Mouse (Mus musculus): ENCODE measurements around the gene Ldhc.

- TF ChIP-seq CTCF (IDR thresholded peaks at IDR 0.05; ENCODE audit: low read depth, low read length): no peak
- TF ChIP-seq TAL1 (conservative IDR thresholded peaks at IDR 0.05; ENCODE audit: low read depth, low read length): no peak
- no peak for TF ChIP-seq GATA1 (IDR thresholded peaks at IDR 0.05; ENCODE audit: borderline replicate concordance, low read length)
- TF ChIP-seq POLR2AphosphoS5 (IDR thresholded peaks at IDR 0.05; ENCODE audit: insufficient replicate concordance, low read depth, low read length): no peak
- no peak for TF ChIP-seq GATA2 (IDR thresholded peaks at IDR 0.05; ENCODE audit: borderline replicate concordance, low read depth, low read length)
These were observed 30.0 kb upstream of the Ldhc start for GRCm38 (mm10) chr7:46830799-46831590.
